Mouse (Mus musculus): ENCODE results near the gene Zbtb34. TPM values are rescaled to one million over a fixed set of nuclear protein-coding genes. Genes with fewer than 3 reads are reported as not detected.

Gene Zbtb34
- polyA plus RNA-seq, 1 experiment from 2014 or later = 6.0 TPM

DNA sequence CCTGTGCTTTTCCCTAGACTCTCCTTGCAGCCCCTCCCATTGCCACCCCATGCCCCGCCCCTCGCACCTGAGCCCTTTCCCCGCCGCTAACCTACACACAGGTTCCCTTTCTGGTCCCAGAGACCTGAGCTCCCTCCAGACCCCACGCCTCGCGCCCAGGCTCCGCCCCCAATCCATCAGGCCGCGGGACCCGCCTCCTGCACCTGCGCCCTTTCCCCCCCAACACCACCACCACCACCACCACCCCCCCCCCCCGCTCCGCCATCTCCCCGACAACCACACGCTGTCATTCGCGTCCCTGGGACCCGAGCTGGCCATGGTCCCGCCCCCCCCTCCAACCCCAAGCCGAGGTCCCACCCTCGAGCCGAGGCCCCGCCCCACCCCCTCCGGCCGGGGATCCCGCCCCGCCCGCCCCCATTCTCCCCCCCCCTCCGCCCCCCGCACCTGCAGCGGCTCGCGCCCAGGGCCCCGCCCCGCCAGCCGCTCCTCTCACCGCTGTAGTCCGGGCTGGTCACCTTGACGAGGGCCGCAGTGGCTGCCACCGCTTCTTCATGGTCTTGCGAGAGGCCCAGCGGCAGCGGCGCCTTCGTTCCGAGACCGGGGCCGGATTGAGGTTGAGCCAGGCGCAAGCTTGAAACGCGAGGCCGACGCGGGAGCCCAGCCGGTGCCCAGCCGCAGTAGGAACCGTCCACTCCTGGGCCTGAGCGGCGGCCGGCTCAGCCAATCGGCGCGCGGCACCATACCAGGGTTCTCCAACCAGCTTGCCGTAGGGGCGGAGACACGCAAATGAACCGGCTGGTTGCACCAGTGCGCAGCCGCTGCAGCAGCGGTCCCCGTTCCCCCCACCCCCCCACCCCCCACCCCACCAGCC, 60.1 kb downstream of the Zbtb34 start, which contains the start of gene Ralgps1:
Ralgps1 (minus strand) TSS at position 710 of the 871 bp plus-strand sequence.
- peak within 1 kb of the TSS; percentile 56 for H3K9ac ChIP-seq (ENCODE audit: low read length)
- no peaks in the 10 kb centered on the region for H3K27me3 ChIP-seq (replicated peaks; ENCODE audit: control insufficient read depth, insufficient read depth, low read length)
- H3K9me3 ChIP-seq (ENCODE audit: control insufficient read depth, low read length) = no peaks in the 10 kb centered on the region
- ATAC-seq (replicated peaks; ENCODE audit: low FRiP score, low TSS enrichment, low read depth) (peak; percentile 96), DNase-seq (ENCODE audit: low spot score) (peak; percentile 94)
- H3K4me1 ChIP-seq (replicated peaks; ENCODE audit: control insufficient read depth, insufficient read depth, low read length) = peaks cover 11% of the 10 kb centered on the region
- H3K36me3 ChIP-seq (ENCODE audit: control insufficient read depth, insufficient read depth, low read length) = no peaks in the 10 kb centered on the region
- WGBS = under 1% methylated on average over 57 of the region's 74 CpGs
- H3K27ac ChIP-seq (ENCODE audit: low read depth) = peak within 1 kb of the TSS; percentile 87
- H3K4me2 ChIP-seq (ENCODE audit: low read length) = peak within 1 kb of the TSS; percentile 57
- peak within 1 kb of the TSS; percentile 67 for H3K4me3 ChIP-seq (ENCODE audit: low read depth, low read length)

DNA sequence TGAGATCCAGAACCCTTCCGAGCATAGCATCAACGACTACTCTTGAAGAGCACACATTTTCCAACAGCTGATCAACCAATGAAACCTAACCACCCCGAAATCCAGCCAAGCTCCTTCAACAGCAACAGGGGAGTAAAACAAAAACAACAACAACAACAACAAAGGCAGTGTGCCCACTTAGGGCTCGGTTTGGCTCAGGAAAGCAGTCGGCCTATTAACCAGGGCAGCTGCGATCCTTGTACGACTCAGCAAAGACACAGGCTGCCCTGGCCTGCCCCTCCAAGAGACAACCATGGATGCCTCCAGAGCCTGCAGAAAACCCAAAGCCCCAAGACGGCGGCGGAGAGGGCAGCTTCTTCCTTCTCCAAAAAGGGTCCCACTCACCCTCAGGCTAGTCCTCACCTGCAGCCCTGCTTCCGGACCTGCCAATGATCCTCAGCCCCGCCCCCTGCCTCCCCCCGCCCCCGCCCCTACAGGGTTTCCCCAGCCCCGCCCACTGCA, 60.8 kb downstream of the Zbtb34 start:
- WGBS = 14% methylated on average over 13 of the region's 15 CpGs
- DNase-seq (ENCODE audit: low spot score) = peak; percentile 62
- peak overlapping the region; percentile 67 for H3K4me3 ChIP-seq (ENCODE audit: low read depth, low read length)
- H3K27me3 ChIP-seq (replicated peaks; ENCODE audit: control insufficient read depth, insufficient read depth, low read length) = no peaks in the 10 kb centered on the region
- no peaks in the 10 kb centered on the region for H3K9me3 ChIP-seq (ENCODE audit: control insufficient read depth, low read length)
- H3K4me2 ChIP-seq (ENCODE audit: low read length) = peak overlapping the region; percentile 57
- H3K27ac ChIP-seq (ENCODE audit: low read depth) = no peak overlapping the region
- no peaks in the 10 kb centered on the region for H3K36me3 ChIP-seq (ENCODE audit: control insufficient read depth, insufficient read depth, low read length)
- peak; percentile 41 for ATAC-seq (replicated peaks; ENCODE audit: low FRiP score, low TSS enrichment, low read depth)
- peaks cover 17% of the 10 kb centered on the region for H3K4me1 ChIP-seq (replicated peaks; ENCODE audit: control insufficient read depth, insufficient read depth, low read length)
- H3K9ac ChIP-seq (ENCODE audit: low read length) = no peak overlapping the region

DNA sequence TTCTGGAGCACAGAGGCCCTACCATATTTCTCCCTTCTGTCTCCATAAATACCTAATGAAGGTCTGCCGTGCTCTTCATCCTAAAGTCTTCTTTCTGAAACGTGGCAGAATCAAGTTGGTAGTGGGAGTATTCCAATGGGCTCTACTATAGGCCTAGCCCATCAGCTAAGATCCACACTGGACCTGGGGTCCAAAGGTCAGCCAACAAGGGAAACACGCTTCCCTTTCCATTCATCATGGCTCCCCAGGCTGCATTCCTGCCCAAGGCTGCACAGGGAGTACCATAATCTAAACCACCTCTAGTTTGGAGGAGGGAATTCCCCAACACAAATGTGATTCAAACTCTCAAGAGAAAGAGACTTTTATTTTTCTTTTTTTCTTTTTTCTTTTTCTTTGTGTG, 61.7 kb downstream of the Zbtb34 start:
- Histone ChIP-seq H3K36me3 (ENCODE audit: control insufficient read depth, insufficient read depth, low read length) (no peaks in the 10 kb centered on the region), H3K4me3 (ENCODE audit: low read depth, low read length) (no peak overlapping the region), H3K9ac (ENCODE audit: low read length) (no peak overlapping the region), H3K9me3 (ENCODE audit: control insufficient read depth, low read length) (no peaks in the 10 kb centered on the region), H3K27ac (ENCODE audit: low read depth) (no peak overlapping the region), H3K4me2 (ENCODE audit: low read length) (no peak overlapping the region), H3K27me3 (replicated peaks; ENCODE audit: control insufficient read depth, insufficient read depth, low read length) (no peaks in the 10 kb centered on the region), H3K4me1 (replicated peaks; ENCODE audit: control insufficient read depth, insufficient read depth, low read length) (peaks cover 18% of the 10 kb centered on the region)
- ATAC-seq (replicated peaks; ENCODE audit: low FRiP score, low TSS enrichment, low read depth) (no peak), DNase-seq (ENCODE audit: low spot score) (no peak)
- 60% methylated on average over 3 of the region's 3 CpGs for WGBS

DNA sequence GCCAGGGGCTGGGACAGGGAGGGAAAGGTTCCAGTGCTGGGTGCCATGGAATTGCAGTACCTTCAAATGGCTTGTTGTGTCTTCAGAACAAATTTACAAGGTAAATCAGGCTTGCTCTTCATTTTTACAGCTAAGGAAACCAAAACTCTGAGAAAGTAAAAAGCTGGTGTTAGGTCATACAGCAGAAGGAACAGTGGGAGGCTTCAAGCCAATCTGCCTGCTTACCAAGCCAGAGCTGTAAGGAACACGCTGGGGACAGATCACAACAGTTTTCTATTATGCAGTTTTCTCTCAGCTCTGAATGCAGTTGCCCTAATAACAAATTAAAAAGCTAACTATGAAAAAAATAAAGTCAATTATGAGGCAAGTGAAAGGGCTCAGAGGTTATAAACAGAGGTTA, 62.6 kb downstream of the Zbtb34 start:
- Histone ChIP-seq H3K36me3 (ENCODE audit: control insufficient read depth, insufficient read depth, low read length) (no peaks in the 10 kb centered on the region), H3K4me1 (replicated peaks; ENCODE audit: control insufficient read depth, insufficient read depth, low read length) (peaks cover 18% of the 10 kb centered on the region), H3K4me3 (ENCODE audit: low read depth, low read length) (no peak overlapping the region), H3K27ac (ENCODE audit: low read depth) (no peak overlapping the region), H3K27me3 (replicated peaks; ENCODE audit: control insufficient read depth, insufficient read depth, low read length) (no peaks in the 10 kb centered on the region), H3K4me2 (ENCODE audit: low read length) (no peak overlapping the region), H3K9ac (ENCODE audit: low read length) (no peak overlapping the region), H3K9me3 (ENCODE audit: control insufficient read depth, low read length) (no peaks in the 10 kb centered on the region)
- 93% methylated on average over 1 of the region's 1 CpGs for WGBS
- DNase-seq (ENCODE audit: low spot score) = no peak
- ATAC-seq (replicated peaks; ENCODE audit: low FRiP score, low TSS enrichment, low read depth) = no peak

DNA sequence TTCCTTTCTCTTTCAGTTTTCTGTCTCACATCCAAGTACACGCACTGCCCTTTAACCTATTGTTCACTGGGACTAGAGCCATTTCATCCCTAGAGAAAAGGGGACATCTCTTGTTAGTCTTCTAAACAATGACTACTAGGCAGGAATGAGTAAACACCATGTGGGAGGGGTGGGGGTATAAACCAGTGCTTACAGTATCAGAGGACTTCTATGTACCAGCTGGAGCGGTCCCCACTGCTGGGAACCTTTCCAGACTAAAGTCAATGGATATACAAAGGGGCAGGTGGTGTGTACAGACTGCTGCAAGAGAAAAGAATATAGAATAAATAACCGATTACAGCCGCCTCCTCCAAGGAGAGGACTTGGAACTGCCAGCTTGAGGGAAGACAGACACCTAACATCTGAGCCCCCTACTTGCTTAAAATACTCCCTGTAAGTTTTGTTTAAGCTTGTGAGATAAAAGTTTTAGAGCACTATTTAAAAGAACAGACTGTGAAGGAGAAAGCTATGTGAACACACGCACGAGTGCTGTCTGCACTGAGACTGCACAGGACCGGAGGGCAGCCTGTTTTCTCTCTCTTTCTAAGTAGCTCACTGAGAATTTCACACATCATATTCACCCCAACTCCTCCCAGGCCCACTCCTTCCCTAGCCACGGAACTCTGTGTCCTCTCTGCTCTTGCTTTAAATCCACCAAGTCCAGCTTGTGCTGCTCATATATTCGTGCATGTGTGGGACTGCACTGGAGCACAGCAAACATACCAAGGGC, 65.2 kb downstream of the Zbtb34 start:
- 32% methylated on average over 9 of the region's 9 CpGs for WGBS
- peak; percentile 70 for DNase-seq (ENCODE audit: low spot score)
- peak overlapping the region; percentile 77 for H3K27ac ChIP-seq (ENCODE audit: low read depth)

DNA sequence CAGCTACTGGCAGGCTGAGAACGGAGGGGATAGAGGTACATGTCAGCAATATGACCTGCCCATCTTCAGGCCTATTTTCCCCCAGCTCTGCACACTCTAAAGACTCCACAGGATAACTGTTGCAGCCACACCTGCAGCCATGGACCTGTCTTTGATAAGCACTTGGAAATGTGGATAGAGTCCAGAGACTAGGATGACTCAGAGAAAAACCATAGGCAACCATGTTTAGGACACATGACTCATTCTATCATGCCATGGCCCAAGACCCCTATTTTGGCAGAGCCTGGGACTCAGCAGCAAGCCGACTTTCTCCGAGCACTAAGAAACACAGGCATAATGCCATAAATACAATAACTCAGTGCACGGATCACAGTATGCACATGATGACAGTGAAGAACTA, 66.5 kb downstream of the Zbtb34 start:
- 83% methylated on average over 4 of the region's 4 CpGs for WGBS
- Histone ChIP-seq H3K27ac (ENCODE audit: low read depth) (no peak overlapping the region), H3K4me2 (ENCODE audit: low read length) (no peak overlapping the region), H3K27me3 (replicated peaks; ENCODE audit: control insufficient read depth, insufficient read depth, low read length) (no peaks in the 10 kb centered on the region), H3K4me3 (ENCODE audit: low read depth, low read length) (no peak overlapping the region), H3K4me1 (replicated peaks; ENCODE audit: control insufficient read depth, insufficient read depth, low read length) (peaks cover 18% of the 10 kb centered on the region), H3K9ac (ENCODE audit: low read length) (no peak overlapping the region), H3K9me3 (ENCODE audit: control insufficient read depth, low read length) (no peaks in the 10 kb centered on the region), H3K36me3 (ENCODE audit: control insufficient read depth, insufficient read depth, low read length) (no peaks in the 10 kb centered on the region)
- ATAC-seq (replicated peaks; ENCODE audit: low FRiP score, low TSS enrichment, low read depth) = no peak
- no peak for DNase-seq (ENCODE audit: low spot score)

More for the DNA sequence above, 65.2 kb downstream of the Zbtb34 start:
- no peaks in the 10 kb centered on the region for H3K27me3 ChIP-seq (replicated peaks; ENCODE audit: control insufficient read depth, insufficient read depth, low read length)
- H3K4me3 ChIP-seq (ENCODE audit: low read depth, low read length) = no peak overlapping the region
- H3K4me2 ChIP-seq (ENCODE audit: low read length) = 0 out of 2 replicates have a peak overlapping the region, but pooled peaks have one; percentile 2
- H3K4me1 ChIP-seq (replicated peaks; ENCODE audit: control insufficient read depth, insufficient read depth, low read length) = peaks cover 18% of the 10 kb centered on the region
- peak; percentile 66 for ATAC-seq (replicated peaks; ENCODE audit: low FRiP score, low TSS enrichment, low read depth)
- H3K36me3 ChIP-seq (ENCODE audit: control insufficient read depth, insufficient read depth, low read length) = no peaks in the 10 kb centered on the region
- H3K9me3 ChIP-seq (ENCODE audit: control insufficient read depth, low read length) = no peaks in the 10 kb centered on the region
- no peak overlapping the region for H3K9ac ChIP-seq (ENCODE audit: low read length)

DNA sequence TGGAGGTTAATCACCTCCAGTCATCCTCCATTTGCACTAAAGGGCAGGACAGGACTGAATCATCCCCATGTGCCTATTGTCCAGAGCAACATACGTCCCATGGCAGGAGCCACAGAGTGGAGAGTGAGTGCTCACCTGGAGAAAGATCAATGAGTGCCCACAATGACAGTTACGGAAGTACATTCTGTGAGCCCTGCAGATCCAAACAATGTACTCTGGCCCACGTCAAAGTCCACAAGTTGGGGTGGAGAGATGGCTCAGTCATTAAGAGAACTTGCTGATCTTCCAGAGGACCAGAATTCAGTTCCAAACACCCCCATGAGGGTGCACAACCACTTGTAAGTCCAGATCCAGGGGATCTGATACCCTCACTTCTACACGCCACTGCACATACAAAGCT, 67.2 kb downstream of the Zbtb34 start:
- H3K27me3 ChIP-seq (replicated peaks; ENCODE audit: control insufficient read depth, insufficient read depth, low read length) = no peaks in the 10 kb centered on the region
- H3K4me3 ChIP-seq (ENCODE audit: low read depth, low read length) = no peak overlapping the region
- no peak overlapping the region for H3K4me2 ChIP-seq (ENCODE audit: low read length)
- H3K27ac ChIP-seq (ENCODE audit: low read depth) = no peak overlapping the region
- H3K4me1 ChIP-seq (replicated peaks; ENCODE audit: control insufficient read depth, insufficient read depth, low read length) = peaks cover 18% of the 10 kb centered on the region
- WGBS = 86% methylated on average over 4 of the region's 4 CpGs
- H3K9ac ChIP-seq (ENCODE audit: low read length) = no peak overlapping the region
- DNase-seq (ENCODE audit: low spot score) (no peak), ATAC-seq (replicated peaks; ENCODE audit: low FRiP score, low TSS enrichment, low read depth) (no peak)
- H3K36me3 ChIP-seq (ENCODE audit: control insufficient read depth, insufficient read depth, low read length) = no peaks in the 10 kb centered on the region
- no peaks in the 10 kb centered on the region for H3K9me3 ChIP-seq (ENCODE audit: control insufficient read depth, low read length)

DNA sequence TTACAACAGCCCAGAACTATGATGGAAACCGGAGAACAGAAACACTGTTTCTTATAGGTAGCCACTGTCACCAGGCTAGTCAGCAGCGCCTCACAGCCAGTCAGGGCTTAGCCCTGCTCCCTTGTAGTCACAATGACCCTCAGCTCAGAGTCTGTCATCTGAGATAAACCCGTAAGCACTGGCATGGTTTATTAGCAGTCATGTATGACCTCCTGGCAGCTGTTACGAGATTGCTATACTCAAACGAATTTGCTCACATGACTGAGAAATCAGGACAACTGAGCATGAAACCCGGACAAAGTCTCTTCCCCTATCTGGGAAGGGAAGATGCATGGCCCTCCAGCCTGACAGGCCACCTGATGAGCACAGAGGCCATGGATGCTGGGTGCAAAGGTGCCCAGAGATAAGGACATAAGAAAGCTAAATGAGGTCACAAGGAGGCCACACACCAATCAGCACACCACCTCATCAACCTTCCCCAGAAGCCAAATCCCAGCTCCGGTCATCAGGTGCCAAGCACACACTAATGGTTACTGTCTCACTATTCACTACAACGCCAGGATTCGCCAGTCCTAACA, 69.9 kb downstream of the Zbtb34 start:
- H3K27ac ChIP-seq (ENCODE audit: low read depth) = no peak overlapping the region
- no peak for ATAC-seq (replicated peaks; ENCODE audit: low FRiP score, low TSS enrichment, low read depth)
- H3K9ac ChIP-seq (ENCODE audit: low read length) = no peak overlapping the region
- no peak overlapping the region for H3K4me3 ChIP-seq (ENCODE audit: low read depth, low read length)
- whole genome bisulfite sequencing = 68% methylated on average over 9 of the region's 9 CpGs
- no peaks in the 10 kb centered on the region for H3K27me3 ChIP-seq (replicated peaks; ENCODE audit: control insufficient read depth, insufficient read depth, low read length)
- H3K4me2 ChIP-seq (ENCODE audit: low read length) = no peak overlapping the region
- H3K9me3 ChIP-seq (ENCODE audit: control insufficient read depth, low read length) = 0 out of 2 replicates have a peak, but pooled peaks cover 2% of the 10 kb centered on the region
- no peaks in the 10 kb centered on the region for H3K36me3 ChIP-seq (ENCODE audit: control insufficient read depth, insufficient read depth, low read length)
- DNase-seq (ENCODE audit: low spot score) = no peak
- H3K4me1 ChIP-seq (replicated peaks; ENCODE audit: control insufficient read depth, insufficient read depth, low read length) = peaks cover 9% of the 10 kb centered on the region
